Mouse (Mus musculus) cerebellum, postnatal 4 days (tissue): ENCODE measurements at regions not wholly inside any gene's neighbourhood (a gene's known extent, or its start where the extent isn't known, plus 50 kb on each side); places are given as distances from the start of the nearest gene placed in this dataset.
"Not testable (repeated sequence)": the region's sequence is repeated elsewhere in the genome, so short reads cannot be mapped to it uniquely, and the experiment has no call there.

ENCODE experiments used
- DNase-seq, 2 experiments: peaks; one replicate each; pipeline ENCODE4 v3.0.0; 2022; ENCODE audit warnings: low spot score in 2 of 2, mixed read lengths in 1 of 2

DNA sequence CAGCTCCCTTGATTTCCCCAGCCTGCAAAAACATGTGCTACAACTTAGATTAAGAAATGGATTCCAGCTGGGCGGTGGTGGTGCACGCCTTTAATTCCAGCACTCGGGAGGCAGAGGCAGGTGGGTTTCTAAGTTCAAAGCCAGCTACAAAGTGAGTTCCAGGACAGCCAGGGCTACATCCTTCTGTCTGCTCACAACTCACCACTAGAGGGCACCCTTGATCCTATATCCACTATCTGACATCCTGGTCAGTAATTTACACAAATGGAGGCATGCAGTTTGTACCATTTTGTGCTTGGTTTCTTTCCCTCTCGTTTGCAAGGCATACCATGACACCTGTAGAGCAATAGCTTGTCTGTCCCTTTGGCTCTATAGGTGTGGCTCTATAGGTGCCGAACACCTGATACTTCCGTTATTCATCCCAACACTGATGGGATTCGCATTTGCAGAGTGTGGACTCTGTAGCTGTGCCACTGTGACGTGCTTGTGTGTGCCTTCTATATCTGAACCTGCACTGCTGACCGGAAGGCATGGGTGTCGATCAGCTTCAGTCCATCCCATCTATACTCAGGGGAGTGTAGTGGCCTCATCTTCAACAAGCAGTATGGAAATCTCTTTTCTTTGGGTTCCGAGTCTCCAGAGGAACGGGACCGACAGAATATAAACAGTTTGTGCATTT is 108.4 kb upstream of the Spata13 start:
- DNase-seq: peak in 1 of 2 experiments; percentile 76

DNA sequence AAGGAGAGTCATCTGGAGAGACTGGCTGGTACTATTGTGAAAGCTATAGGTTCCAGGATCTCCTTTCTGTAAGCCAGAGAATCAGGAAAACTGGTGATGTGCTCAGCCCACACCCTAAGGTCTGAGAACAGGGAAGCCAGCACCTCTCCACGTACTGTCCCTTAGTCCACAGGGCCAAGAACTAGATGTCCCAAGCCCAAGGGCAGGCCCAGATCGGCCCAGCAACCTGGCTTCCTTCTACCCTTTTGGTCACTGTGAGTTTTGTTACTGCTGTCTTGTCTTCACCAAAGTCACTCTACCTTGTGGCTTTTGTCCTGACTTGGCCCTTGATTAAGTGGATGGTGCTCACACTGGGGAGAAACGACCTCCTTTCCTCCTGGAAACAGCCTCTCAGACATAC is 107.8 kb upstream of the Spata13 start:
- DNase-seq: no peak

DNA sequence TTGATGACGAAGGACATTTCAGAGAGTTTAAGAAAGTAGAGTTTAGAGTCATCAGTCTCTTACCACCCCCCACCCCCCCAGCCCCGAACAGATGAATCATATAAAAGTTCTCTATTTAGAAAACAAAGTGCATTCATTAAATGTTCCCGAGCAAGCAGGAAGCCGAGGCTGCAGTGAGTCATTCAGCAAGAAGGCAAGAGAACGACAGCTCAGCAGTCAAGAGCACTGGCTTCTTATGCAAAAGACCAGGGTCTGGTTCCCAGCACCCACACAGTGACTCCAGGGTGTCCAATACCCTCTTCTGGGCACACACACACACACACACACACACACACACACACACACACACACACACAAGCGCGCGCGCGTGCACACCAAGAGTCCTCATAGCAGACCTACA is 107.0 kb upstream of the Spata13 start:
- DNase-seq: no peak

DNA sequence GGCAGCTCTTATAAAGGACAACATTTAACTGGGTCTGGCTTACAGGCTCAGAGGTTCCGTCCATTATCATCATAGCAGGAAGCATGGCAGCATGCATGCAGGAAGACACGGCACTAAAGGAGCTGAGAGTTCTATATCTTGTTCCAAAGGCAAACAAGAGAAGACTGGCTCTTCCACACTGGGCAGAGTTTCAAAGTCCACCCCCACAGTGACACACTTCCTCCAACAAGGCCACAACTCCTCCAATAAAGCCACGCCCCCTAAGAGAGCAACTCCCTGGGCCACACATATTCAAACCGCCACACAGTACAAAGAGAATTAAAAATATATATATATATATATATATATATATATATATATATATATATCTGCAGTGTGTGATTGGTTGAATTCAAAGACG is 105.8 kb upstream of the Spata13 start:
- no peak for DNase-seq

DNA sequence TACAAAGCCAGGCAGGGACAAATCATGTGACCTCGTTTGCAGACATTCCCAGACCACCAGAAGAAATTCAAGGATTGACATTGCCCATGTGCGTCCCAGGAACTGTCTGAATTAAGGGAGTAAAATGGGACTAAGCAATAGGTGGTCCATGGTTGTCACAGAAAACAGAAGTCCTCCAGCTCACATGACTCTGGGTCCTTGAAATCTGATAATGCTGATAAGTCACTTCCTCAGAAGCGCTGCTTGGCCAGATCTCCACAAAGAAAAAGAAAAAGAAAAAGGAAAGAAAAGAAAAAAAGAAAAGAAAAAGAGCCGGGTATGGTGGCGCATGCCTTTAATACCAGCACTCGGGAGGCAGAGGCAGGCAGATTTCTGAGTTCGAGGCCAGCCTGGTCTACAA is 105.3 kb upstream of the Spata13 start:
- no peak for DNase-seq

DNA sequence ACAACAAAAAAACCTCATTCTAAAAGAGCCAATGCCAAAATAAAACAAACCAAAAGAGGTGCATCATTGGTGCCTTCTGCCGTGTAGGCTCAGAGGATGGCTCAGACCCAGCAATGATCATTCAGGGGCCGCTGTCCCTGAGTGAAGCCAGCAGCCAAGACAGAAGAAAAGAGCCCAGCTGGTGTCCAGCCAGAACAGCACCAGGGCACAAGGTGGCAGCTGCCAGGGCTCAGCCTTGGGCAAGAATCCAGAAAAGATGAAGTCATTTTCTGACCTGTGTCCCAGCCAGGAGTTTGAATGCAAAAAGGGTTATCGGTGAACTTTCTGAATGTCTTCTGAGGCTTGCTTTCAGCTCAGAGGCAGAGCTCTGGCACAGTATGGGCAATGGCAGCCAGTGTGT is 104.8 kb upstream of the Spata13 start:
- DNase-seq: peak; percentile 49 to 80

DNA sequence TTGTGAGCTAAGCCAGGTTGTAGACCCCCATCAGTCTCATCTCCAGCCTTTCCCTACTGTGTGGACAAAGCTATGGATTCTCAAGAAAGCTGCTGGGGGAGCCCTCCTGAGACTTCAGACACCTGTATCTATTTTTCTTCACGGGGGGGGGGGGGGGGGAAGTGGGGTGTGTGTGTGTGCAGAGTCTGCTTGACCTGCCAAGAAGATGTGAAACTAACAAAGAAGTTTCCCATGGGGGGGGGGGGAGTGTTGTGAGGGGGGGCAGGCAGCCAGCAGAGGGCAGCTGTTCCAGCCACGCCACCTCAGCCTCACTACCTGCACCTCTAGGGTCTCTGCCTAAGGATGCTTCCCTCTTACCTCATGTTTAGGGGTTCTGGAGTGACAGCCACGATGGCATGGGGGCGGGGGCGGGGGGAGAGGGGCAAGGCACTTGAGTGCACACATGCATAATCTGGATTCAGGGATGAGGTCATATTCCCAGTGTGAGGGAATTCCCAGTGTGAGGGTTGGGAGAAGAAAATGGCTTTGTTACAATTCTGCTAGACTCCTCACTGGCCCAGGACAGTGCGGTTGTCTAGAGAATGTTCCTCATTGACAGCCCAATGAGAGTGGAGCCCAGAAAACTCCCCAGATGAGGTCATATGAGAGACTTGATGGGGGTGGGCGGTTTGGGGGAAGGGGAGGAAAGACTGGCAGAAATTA is 104.0 kb upstream of the Spata13 start:
- DNase-seq: no peak

DNA sequence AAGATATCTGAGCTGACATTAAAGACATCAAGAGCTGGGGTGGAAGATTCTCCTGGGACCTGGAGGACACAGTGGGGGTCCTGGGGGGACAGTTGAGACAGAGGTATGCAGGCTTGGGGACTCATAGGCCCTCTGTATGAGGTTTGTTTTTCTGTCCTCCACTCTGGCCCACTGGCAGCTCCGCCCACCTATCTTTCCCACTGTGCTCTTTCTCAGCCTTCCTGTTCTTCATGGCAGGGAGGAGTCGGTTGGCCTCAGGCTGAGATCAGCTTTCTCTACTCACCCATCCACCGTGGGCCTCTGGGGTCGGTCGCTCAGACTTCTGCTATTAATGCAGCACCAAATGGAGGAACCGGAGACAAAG is 103.5 kb upstream of the Spata13 start:
- no peak for DNase-seq

DNA sequence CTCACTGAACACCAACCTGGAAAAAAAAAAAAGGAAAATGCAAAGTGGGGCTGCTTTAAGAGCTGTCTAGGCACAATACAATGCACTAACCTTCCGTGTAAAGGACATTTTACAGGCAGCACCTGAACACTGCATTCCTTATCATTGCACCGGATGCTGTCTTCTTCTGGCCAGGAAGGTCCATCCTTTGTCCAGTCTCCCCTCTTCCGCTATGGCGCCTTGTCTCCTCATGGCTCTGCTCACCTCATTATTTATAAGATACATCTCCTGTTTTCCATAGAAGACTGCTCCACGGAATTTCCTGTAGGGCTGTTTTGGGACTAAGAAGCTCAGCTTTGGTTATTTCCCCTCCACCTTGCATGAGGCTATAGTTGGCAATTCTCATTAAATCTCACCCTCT is 102.8 kb upstream of the Spata13 start:
- no peak for DNase-seq

DNA sequence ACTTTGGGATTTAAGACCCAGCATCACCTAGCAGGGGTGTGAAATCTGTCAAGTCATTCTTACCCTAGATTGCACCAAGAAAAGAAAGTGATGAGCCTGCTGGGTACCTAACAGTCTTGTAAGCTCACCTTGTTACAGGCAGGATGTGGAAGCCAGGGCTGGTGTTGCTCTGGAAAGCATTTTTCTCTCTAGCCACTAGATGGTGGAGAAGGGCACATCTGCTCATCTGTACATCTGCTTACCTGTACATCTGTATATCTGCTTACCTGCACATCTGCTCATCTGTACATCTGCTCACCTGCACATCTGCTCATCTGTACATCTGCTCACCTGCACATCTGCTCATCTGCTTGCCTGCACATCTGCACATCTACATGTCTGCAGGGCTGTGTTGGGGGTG is 102.0 kb upstream of the Spata13 start:
- DNase-seq: no peak

DNA sequence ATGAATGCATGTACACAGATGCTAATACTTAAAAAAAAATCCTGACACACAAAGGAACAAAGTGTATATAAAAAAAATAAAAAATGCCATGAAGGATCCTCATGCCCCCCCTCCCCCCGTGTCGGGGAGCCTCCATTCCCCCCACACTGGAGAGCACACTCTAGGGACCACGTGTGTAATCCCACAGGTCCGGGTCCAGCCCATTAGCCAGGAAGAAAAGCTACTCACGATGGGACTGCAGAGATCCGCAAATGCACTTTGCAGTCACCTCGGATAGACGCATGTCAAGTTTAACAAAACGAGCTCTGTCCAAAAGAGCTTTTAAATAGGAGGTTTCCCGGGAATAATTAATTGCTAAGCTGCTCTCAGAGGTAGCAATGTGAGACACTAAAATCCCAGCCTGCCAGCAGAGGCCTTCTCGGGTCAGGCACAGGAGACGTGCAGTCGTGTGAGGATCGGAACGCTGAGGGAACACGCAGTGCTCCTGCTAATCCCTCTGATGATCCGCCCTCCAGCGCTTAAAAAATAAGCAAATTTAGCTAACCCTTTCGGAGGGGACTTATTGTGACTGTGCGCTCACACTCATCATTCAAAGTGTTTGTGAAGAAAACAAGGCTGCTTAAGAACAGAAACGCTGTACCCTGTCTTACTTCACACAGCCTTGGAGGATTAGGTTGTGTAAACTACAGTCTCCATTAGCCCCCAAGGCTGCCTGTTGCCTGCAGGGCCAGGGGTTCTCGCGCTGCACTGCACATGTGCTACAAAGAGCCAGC is 100.2 kb upstream of the Spata13 start:
- DNase-seq: no peak

DNA sequence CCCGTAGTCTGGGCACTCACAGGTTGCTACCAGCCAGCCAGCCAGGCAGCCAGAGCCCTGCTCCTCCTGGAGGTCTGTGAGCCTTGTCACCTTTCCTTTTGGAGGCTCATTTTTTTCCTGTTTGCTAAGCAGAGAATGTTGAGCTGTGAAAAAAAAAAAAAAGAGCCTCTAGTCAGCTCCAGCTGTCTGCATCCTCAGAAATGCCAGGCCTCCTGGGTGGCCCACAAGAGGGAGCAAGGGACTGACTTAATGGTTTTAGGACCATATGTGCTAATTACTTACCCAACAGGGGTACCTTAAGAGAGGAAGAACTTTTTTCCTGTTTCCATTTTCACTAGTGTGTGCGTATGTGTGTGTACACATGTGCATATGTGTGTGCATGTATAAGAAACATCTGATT is 94.8 kb upstream of the Spata13 start:
- no peak for DNase-seq

DNA sequence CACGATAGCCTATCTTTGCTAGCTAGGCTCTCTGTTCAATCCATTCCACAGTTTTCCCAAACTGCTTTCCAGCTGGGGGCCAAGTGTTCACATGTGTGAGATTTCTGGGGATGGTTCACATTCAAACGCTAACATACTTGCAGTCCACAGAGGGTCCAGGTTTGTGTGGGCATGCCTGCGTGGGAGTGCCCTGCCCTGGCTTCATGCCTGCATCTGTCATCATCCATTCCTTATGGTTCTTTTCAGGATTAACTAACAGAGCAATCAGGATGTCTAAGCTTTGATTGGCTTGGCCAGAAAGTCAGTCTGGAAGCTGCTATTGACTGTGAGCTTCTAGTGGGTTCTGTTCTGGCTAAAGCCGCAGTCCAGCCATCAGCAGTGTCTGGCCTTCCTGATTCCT is 93.7 kb upstream of the Spata13 start:
- no peak for DNase-seq

DNA sequence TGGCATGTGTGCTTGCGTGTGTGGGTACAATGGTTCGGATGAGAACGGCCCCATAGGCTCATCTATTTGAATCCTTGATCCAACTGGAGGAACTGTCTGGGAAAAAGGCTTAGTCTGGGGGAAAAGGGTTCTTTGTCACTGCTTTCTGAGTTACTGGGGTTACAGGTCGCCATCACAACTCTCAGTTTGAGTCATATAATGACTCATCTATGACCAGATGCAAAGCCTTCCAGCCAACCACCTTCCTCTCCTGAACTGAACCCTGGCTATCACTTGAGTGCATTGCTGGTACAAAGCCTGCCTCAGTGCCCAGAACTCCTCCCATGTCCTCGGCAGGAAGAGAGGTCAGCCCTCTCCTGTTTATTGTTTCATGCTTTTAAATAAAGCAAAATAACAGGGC is 92.2 kb upstream of the Spata13 start:
- DNase-seq: no peak

DNA sequence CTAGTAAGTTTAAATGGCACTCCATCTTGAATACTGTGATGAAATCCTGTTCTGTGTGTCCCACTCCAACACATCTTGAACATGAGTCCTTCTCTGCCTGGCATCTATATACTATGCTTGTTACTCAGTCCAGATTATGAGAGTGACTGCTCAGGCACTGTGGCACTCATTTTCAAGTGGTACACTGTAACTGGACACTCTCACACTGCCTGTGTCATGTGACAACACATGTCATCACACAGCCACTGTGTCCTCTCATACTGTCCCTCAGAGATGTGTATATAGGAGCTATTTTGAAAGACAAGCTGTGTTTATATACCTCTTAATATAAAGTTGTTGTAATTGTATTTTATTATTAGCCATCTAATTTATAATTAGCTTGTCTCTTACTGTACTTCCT is 89.0 kb upstream of the Spata13 start:
- no peak for DNase-seq

DNA sequence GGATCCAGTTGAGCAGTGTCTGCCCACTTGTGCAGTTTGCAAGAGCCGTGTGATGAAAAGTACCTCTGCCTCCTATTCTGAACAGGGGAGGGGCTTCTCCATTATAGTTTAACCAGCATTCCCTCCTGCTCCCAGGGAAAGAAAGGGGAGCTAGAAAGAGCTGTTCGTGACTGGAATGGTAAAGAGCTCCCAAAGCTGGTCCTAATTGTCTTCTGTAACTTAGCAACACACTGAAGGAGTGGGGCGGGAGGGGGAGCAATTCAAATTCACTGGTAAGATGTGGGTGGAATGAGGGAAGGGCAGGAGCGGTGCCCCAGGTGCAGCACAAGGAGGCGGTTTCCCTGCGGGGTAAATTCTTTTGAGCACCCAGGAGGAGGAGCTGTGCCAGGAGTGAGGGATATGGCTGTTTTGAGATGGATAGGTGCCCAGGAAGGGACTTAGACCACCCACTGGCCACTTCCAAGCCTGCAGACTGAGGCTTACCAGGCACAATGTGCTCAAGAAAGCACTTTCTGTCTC is 79.5 kb upstream of the Spata13 start:
- peak in 1 of 2 experiments; percentile 46 for DNase-seq

DNA sequence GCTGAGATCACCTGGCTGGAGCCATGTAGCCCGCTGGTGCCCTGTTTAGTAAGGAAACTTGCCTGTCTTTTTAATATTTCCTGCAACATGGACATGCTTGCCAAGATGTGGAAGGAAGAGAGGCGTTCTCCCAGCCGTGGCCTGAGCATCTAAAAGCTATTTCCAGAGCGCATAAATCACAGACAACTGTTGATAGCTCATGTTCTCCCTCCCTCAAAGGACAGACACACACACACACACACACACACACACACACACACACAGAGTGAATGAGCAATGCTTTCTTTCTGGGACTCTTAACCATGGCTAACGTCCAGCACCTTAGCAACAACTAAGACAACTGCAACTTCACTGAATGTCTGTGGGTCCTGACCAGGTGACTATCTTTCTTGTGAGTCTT is 77.3 kb upstream of the Spata13 start:
- no peak for DNase-seq

DNA sequence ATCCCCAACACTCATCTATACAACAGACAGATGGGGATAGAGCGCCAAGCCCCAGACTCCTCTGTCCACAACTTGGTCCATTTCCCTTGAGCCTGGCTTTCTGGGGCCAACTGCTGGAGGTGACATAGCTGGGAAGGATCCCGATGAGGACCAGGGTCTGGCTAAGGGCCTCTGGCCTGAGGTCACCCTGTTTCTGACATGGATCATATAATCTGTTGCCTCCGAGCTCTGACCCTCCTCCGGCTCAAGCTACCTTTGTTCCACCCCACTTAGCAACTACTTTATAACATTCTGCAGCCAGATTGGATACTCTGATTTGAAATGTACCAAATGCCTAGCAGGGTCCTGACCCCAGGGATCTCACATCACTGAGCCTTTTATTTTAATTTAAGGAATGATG is 76.8 kb upstream of the Spata13 start:
- no peak for DNase-seq

DNA sequence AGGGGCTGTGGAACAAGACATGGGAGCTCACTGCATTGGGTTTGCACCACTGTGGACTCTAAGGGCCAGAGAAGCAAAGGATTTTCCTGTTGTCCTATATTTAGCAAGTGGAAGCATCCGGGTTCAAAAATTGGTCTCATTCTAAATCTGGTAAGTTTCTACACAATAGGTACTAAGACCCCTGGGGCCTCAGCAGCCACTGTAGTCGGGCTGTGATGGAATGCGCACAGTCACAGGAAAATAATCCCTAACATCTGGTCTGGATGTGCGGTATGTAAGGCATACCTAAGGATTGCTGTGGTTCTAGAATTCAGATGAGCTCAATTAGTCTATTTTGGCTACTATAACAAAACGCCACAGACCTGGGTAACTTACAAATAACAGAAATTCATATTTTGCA is 74.4 kb upstream of the Spata13 start:
- no peak for DNase-seq

DNA sequence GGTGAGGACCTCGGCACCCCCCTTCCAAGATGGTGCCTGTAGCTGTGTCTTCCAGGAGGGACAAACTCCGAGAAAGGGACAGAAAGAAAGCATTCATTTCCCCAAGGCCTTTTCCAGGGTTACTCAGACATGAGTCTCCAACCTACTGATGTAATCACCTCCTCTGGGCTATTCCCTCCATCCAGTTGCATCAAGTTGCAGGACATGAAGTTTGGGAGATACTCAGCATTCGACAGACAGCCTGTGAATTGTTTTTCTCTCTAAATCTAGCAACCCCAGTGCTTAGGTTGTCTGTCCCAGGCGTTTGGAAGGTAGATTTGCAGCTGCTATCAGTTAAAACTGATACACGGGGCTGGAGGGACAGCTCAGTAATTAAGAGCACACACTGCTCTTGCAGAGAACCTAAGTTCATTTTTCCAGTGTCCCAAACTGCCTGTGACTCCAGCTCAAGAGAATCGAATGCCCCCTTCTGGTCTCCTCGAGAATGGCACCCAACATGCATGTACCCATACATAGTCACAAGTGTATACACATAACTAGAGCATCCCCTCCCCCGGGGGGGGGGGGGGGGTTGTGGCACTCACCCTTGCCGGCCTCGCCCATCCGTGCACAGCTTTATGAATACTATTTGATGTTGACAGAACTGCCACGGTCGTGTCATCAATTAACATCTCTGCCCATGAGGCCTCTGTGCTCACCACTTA is 73.8 kb upstream of the Spata13 start:
- no peak for DNase-seq

DNA sequence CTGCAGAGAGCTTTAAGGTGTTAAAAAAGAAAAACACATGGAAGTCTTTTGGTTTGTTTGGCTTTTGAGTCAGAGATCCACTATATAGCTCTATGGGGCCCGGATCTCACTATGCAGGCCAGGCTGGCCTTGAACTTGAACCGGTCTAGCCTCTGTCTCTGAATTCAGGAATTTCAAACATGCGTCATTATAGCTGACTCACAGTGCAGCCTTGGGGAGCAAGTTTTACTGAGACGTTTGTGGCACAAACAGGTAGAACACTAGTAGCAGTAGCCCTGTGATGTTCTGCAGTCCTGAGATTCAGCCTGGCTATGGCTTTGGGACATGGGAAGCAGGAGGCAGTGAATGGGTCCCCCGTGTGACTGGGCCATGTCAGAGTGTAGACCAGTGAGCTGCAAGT is 57.5 kb upstream of the Spata13 start:
- DNase-seq: no peak

DNA sequence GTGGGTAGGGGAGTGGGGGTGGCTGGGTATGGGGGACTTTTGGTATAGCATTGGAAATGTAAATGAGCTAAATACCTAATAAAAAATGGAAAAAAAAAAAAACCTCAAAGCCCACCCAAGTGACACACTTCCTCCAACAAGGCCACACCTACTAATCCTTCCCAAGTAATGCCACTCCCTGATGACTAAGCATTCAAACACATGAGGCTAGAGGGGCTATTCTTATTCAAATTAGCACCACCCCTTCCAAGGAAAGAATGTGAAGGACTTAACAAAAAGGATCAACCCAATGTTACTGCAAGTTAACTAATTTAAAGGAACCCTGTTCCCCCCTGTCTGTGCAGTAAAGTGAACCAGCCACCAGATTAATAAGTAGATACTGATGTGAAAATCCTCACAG is 53.7 kb upstream of the Spata13 start:
- DNase-seq: not testable (repeated sequence)
